Mouse (Mus musculus) CH12.LX (cell line): ENCODE data around the gene Rrp15. TPM values are rescaled to one million over a fixed set of nuclear protein-coding genes. Genes with fewer than 3 reads are reported as not detected.

Experiments used
- DNase-seq: peaks from one replicate; pipeline ENCODE4 v3.0.0-alpha.2; 2013; ENCODE audit errors: extremely low read depth
- H3K27ac ChIP-seq: 2 replicates; pipeline ENCODE4 v1.5.1; 2012; ENCODE audit warnings: low read depth, mild to moderate bottlenecking, control low read depth, moderate library complexity; ENCODE audit not compliant: insufficient read depth
- H3K27me3 ChIP-seq: replicated peaks from 2 replicates; pipeline ENCODE3; 2012; ENCODE audit warnings: inconsistent platforms
- H3K36me3 ChIP-seq, 2 experiments: replicated peaks in 1 of 2; 2 replicates each; pipeline versions ENCODE3 to v1.6.1; 2012; ENCODE audit warnings: inconsistent platforms in 1 of 2, low read length in 1 of 2, mild to moderate bottlenecking in 1 of 2, mixed read lengths in 1 of 2, moderate library complexity in 1 of 2; ENCODE audit not compliant: control insufficient read depth in 1 of 2, insufficient read depth in 1 of 2
- H3K4me1 ChIP-seq, 2 experiments: 2 replicates each; pipeline ENCODE4 v1.6.1; 2012; ENCODE audit warnings: inconsistent platforms in 1 of 2, moderate library complexity in 1 of 2; ENCODE audit not compliant: insufficient read depth in 2 of 2, control insufficient read depth in 1 of 2
- H3K4me2 ChIP-seq: 2 replicates; pipeline ENCODE4 v1.6.1; 2012; ENCODE audit warnings: low read depth, mild to moderate bottlenecking, control low read depth; ENCODE audit not compliant: poor library complexity, insufficient read depth, severe bottlenecking
- H3K4me3 ChIP-seq, 3 experiments: fragments of 150-350 bp in 1 of 3; sonication (generic) in 1 of 3; replicated peaks in 1 of 3; 2 replicates each; pipeline versions ENCODE3 to v1.5.1; 2011 to 2012; ENCODE audit warnings: low read depth in 2 of 3, low read length in 2 of 3, mild to moderate bottlenecking in 2 of 3, moderate library complexity in 2 of 3, control low read depth in 1 of 3, improper control_type of control experiment in 1 of 3, inconsistent platforms in 1 of 3, mixed read lengths in 1 of 3; ENCODE audit not compliant: poor library complexity in 1 of 3
- H3K79me2 ChIP-seq: replicated peaks from 2 replicates; pipeline ENCODE4 v1.6.1; 2012; ENCODE audit warnings: mild to moderate bottlenecking, moderate library complexity; ENCODE audit not compliant: control insufficient read depth, poor library complexity, insufficient read depth, severe bottlenecking; ENCODE audit errors: extremely low read depth
- H3K9ac ChIP-seq: 2 replicates; pipeline ENCODE4 v1.6.1; 2012; ENCODE audit warnings: low read depth, mild to moderate bottlenecking, control low read depth, moderate library complexity; ENCODE audit not compliant: insufficient read depth
- H3K9me3 ChIP-seq: replicated peaks from 2 replicates; pipeline ENCODE3; 2012; ENCODE audit warnings: low read length, inconsistent platforms, mixed read lengths
- CHD1 ChIP-seq: IDR thresholded peaks from 2 replicates; pipeline ENCODE4 v1.6.1; 2012; ENCODE audit warnings: low read depth, low read length, improper control_type of control experiment, inconsistent platforms
- E2F4 ChIP-seq: IDR thresholded peaks from 2 replicates; pipeline ENCODE4 v1.6.1; 2011; ENCODE audit warnings: low read depth, low read length, improper control_type of control experiment; ENCODE audit not compliant: insufficient replicate concordance
- EP300 ChIP-seq: IDR thresholded peaks from 2 replicates; pipeline ENCODE4 v1.6.1; 2011; ENCODE audit warnings: low read length, improper control_type of control experiment
- GABPA ChIP-seq: IDR thresholded peaks from 2 replicates; pipeline ENCODE4 v1.6.1; 2012; ENCODE audit warnings: low read depth, low read length, improper control_type of control experiment, inconsistent platforms; ENCODE audit not compliant: insufficient replicate concordance
- HCFC1 ChIP-seq: IDR thresholded peaks from 2 replicates; pipeline ENCODE4 v1.6.1; 2012; ENCODE audit warnings: low read depth, mild to moderate bottlenecking, inconsistent platforms, low read length, improper control_type of control experiment
- IRF4 ChIP-seq: IDR thresholded peaks from 2 replicates; pipeline ENCODE4 v1.6.1; 2014; ENCODE audit warnings: low read depth, mild to moderate bottlenecking, inconsistent platforms, low read length, improper control_type of control experiment
- KAT2A ChIP-seq: IDR thresholded peaks from 2 replicates; pipeline ENCODE4 v1.6.1; 2012; ENCODE audit warnings: low read length, improper control_type of control experiment, inconsistent platforms; ENCODE audit not compliant: insufficient replicate concordance
- MAFK ChIP-seq: IDR thresholded peaks from 2 replicates; pipeline ENCODE4 v1.6.1; 2011; ENCODE audit warnings: low read length, improper control_type of control experiment; ENCODE audit not compliant: insufficient replicate concordance
- MAZ ChIP-seq: IDR thresholded peaks from 2 replicates; pipeline ENCODE4 v1.6.1; 2012; ENCODE audit warnings: low read depth, mild to moderate bottlenecking, inconsistent platforms, low read length, improper control_type of control experiment, moderate library complexity
- MXI1 ChIP-seq: IDR thresholded peaks from 2 replicates; pipeline ENCODE4 v1.6.1; 2011; ENCODE audit warnings: mild to moderate bottlenecking, low read depth, low read length, improper control_type of control experiment
- MYC ChIP-seq: IDR thresholded peaks from 2 replicates; pipeline ENCODE4 v1.6.1; 2011; ENCODE audit warnings: low read depth, mild to moderate bottlenecking, improper control_type of control experiment, low read length
- NRF1 ChIP-seq: IDR thresholded peaks from 2 replicates; pipeline ENCODE4 v1.6.1; 2014; ENCODE audit warnings: low read depth, mild to moderate bottlenecking, inconsistent platforms, low read length, improper control_type of control experiment, moderate library complexity
- POLR2A ChIP-seq: IDR thresholded peaks from 2 replicates; pipeline ENCODE4 v1.6.1; 2011; ENCODE audit warnings: low read depth, mild to moderate bottlenecking, improper control_type of control experiment, low read length
- POLR2AphosphoS2 ChIP-seq: IDR thresholded peaks from 2 replicates; pipeline ENCODE4 v1.6.1; 2011; ENCODE audit warnings: low read depth, low read length, improper control_type of control experiment
- RCOR1 ChIP-seq: conservative IDR thresholded peaks from 2 replicates; pipeline ENCODE4 v1.6.1; 2012; ENCODE audit warnings: low read depth, mild to moderate bottlenecking, inconsistent platforms, low read length, improper control_type of control experiment
- TCF12 ChIP-seq: IDR thresholded peaks from 2 replicates; pipeline ENCODE4 v1.6.1; 2014; ENCODE audit warnings: low read depth, mild to moderate bottlenecking, inconsistent platforms, low read length, improper control_type of control experiment
- USF2 ChIP-seq: conservative IDR thresholded peaks from 2 replicates; pipeline ENCODE4 v1.6.1; 2011; ENCODE audit warnings: low read depth, low read length, improper control_type of control experiment
- ZMIZ1 ChIP-seq: IDR thresholded peaks from 2 replicates; pipeline ENCODE4 v1.6.1; 2012; ENCODE audit warnings: low read depth, mild to moderate bottlenecking, inconsistent platforms, low read length, improper control_type of control experiment
- ZNF384 ChIP-seq: IDR thresholded peaks from 2 replicates; pipeline ENCODE4 v1.6.1; 2012; ENCODE audit warnings: low read depth, low read length, improper control_type of control experiment, inconsistent platforms
- dilution Hi-C: fragments of 300-500 bp; cut with MboI; formaldehyde crosslinking; loops from 2 replicates; pipeline ENCODE4 v1.14.3; 2020; ENCODE audit warnings: low sequenced_read_pairs; ENCODE audit not compliant: extremely low pct_unique_long_range_greater_than_20kb, extremely low pct_ligation_motif_present
- in situ Hi-C: fragments of 300-500 bp; cut with MboI; formaldehyde crosslinking; loops from 3 replicates; pipeline ENCODE4 v1.14.3; 2019; ENCODE audit warnings: low sequenced_read_pairs, low pct_ligation_motif_present, low pct_unique_long_range_greater_than_20kb, mixed read lengths
- polyA plus RNA-seq: library from polyadenylated mRNA; unstranded; fragments of >175 nt; gene quantifications from 2 replicates; pipeline ENCODE4 v1.2.1, GENCODE M21; 2012; ENCODE audit warnings: low read depth; ENCODE audit not compliant: insufficient read length
- total RNA-seq, 2 experiments: library from RNA; depleted of rRNA; stranded (reverse); fragments of 300-350 nt in 1 of 2; fragments of >200 nt in 1 of 2; gene quantifications; 2 replicates each; pipeline ENCODE4 v1.2.3; 2012 to 2014

Gene Rrp15
- total and polyA plus RNA-seq, 3 experiments = 83.8 to 176 (median 172) TPM

DNA sequence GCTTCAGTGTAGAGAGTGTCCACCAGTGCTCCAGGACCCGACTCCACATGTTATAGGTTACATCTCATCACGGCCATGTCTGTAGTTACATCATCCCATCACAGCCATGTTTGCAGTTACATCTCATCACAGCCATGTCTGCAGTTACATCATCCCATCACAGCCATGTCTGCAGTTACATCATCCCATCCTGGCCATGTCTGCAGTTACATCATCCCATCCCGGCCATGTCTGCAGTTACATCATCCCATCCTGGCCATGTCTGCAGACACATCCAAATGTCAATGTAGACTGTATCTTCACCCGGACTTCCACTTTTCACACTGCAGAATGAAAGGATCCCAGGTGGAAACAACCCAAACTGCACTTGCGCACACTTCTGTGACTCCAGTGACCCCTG is 13.6 kb downstream of the Rrp15 start:
- H3K79me2 ChIP-seq = peaks cover 3% of the 10 kb centered on the region
- no peak for DNase-seq
- no peak overlapping the region for H3K4me3 ChIP-seq
- H3K27me3 ChIP-seq = no peaks in the 10 kb centered on the region
- no peak overlapping the region for H3K9ac ChIP-seq
- peaks cover 59 to 73% of the 10 kb centered on the region in 2 experiments for H3K36me3 ChIP-seq
- H3K27ac ChIP-seq = peak overlapping the region; percentile 5; the same call in 1 of the 2 replicates
- TF ChIP-seq EP300 = no peak
- in situ Hi-C loops (no loop called here), dilution Hi-C loops (no loop called here)
- H3K4me2 ChIP-seq = no peak overlapping the region
- H3K4me1 ChIP-seq = 0 out of 4 replicates have a peak, but pooled peaks cover 0 to 3% of the 10 kb centered on the region in 2 experiments
- no peaks in the 10 kb centered on the region for H3K9me3 ChIP-seq

- H3K4me3 ChIP-seq = no peak overlapping the region
- dilution Hi-C loops = no loop called here
- no peak overlapping the region for H3K9ac ChIP-seq
- DNase-seq = no peak
- in situ Hi-C loops = no loop called here
- H3K27ac ChIP-seq = no peak overlapping the region
- H3K79me2 ChIP-seq = peaks cover 2% of the 10 kb centered on the region; the same call in 1 of the 2 replicates
- no peaks in the 10 kb centered on the region for H3K9me3 ChIP-seq
- no peak overlapping the region for H3K4me2 ChIP-seq
- H3K36me3 ChIP-seq = peaks cover 42 to 66% of the 10 kb centered on the region in 2 experiments
- peaks cover 3 to 14% of the 10 kb centered on the region in 2 experiments; a peak in 2 of 4 replicates for H3K4me1 ChIP-seq
- TF ChIP-seq POLR2A = no peak
- no peak for TF ChIP-seq MAZ
- TF ChIP-seq RCOR1 = no peak
- TF ChIP-seq ZMIZ1 = no peak
- TF ChIP-seq EP300 = no peak
- no peak for TF ChIP-seq GABPA
- no peak for TF ChIP-seq MYC
- TF ChIP-seq POLR2AphosphoS2 = no peak
- TF ChIP-seq MXI1 = no peak
- TF ChIP-seq HCFC1 = no peak
- no peak for TF ChIP-seq USF2
- TF ChIP-seq E2F4 = no peak
- TF ChIP-seq IRF4 = no peak
- no peak for TF ChIP-seq MAFK
- no peak for TF ChIP-seq CHD1
- TF ChIP-seq KAT2A = no peak
- TF ChIP-seq NRF1 = no peak
- TF ChIP-seq TCF12 = no peak
- TF ChIP-seq ZNF384 = no peak
- no peaks in the 10 kb centered on the region for H3K27me3 ChIP-seq
Observed at GRCm38 (mm10) chr1:186733052-186733451, 16.1 kb downstream of the Rrp15 start.
